Mouse (Mus musculus) adipocyte (in vitro differentiated cells): ENCODE data around the gene Nfkbib.

Experiments
- DNase-seq: peaks from one replicate; pipeline ENCODE4 v3.0.0-alpha.2; 2016; ENCODE audit warnings: low spot score

The Nfkbib gene

GRCm38 (mm10) chr7:28799994-28800393 lies 32.7 kb upstream of the Nfkbib start:
- no peak for DNase-seq

GRCm38 (mm10) chr7:28796562-28796975 lies 29.3 kb upstream of the Nfkbib start:
- DNase-seq, result no peak

- DNase-seq, result no peak
These were observed 28.5 kb upstream of the Nfkbib start for GRCm38 (mm10) chr7:28795832-28796231.

GRCm38 (mm10) chr7:28794496-28794895 lies 27.2 kb upstream of the Nfkbib start:
- no peak for DNase-seq

GRCm38 (mm10) chr7:28793834-28794233 lies 26.5 kb upstream of the Nfkbib start:
- peak; percentile 38 for DNase-seq

GRCm38 (mm10) chr7:28792391-28793185 lies 25.3 kb upstream of the Nfkbib start:
- DNase-seq, result no peak

GRCm38 (mm10) chr7:28791706-28792105 lies 24.4 kb upstream of the Nfkbib start:
- DNase-seq, result no peak

GRCm38 (mm10) chr7:28790066-28790806 lies 22.9 kb upstream of the Nfkbib start:
- DNase-seq, result no peak

GRCm38 (mm10) chr7:28789235-28789634 lies 21.9 kb upstream of the Nfkbib start:
- DNase-seq, result no peak

GRCm38 (mm10) chr7:28788307-28789195 lies 21.2 kb upstream of the Nfkbib start, which contains the start of gene Rinl:
Gene Rinl (plus strand): TSS chr7:28788969.
- no peak for DNase-seq

GRCm38 (mm10) chr7:28787884-28788283 lies 20.6 kb upstream of the Nfkbib start:
- DNase-seq, result no peak

- DNase-seq, result no peak
These were observed 17.8 kb upstream of the Nfkbib start for GRCm38 (mm10) chr7:28785161-28785560.

GRCm38 (mm10) chr7:28781261-28781663 lies 13.9 kb upstream of the Nfkbib start:
- no peak for DNase-seq

GRCm38 (mm10) chr7:28780857-28781256 lies 13.5 kb upstream of the Nfkbib start:
- DNase-seq, result no peak

- peak; percentile 92 for DNase-seq
These were observed 12.9 kb upstream of the Nfkbib start for GRCm38 (mm10) chr7:28780067-28780658.

- DNase-seq, result no peak
These were observed 11.5 kb upstream of the Nfkbib start for GRCm38 (mm10) chr7:28778825-28779224.

- no peak for DNase-seq
These were observed 7.8 kb upstream of the Nfkbib start for GRCm38 (mm10) chr7:28775129-28775528.

- DNase-seq, result no peak
These were observed 6.9 kb upstream of the Nfkbib start for GRCm38 (mm10) chr7:28774164-28774563.

GRCm38 (mm10) chr7:28773163-28773562 lies 5.9 kb upstream of the Nfkbib start:
- no peak for DNase-seq

- no peak for DNase-seq
These were observed 4.6 kb upstream of the Nfkbib start for GRCm38 (mm10) chr7:28771867-28772266.

GRCm38 (mm10) chr7:28770309-28770708 lies 3.0 kb upstream of the Nfkbib start:
- DNase-seq, result no peak
